Mouse (Mus musculus) T-cell, adult 66 days (primary cell): ENCODE data around the gene Gm5965. TPM values are rescaled to one million over a fixed set of nuclear protein-coding genes. Genes with fewer than 3 reads are reported as not detected.

Experiments
- total RNA-seq, 2 experiments: library from RNA; stranded (reverse); gene quantifications; 3 replicates in 1 of 2; 4 replicates in 1 of 2; pipeline ENCODE4 v1.2.4; 2023

The Gm5965 gene
- not detected for total RNA-seq

GRCm38 (mm10) chr16:88777596-88777995 is at the start of gene Gm5965:
TSS of gene Gm5965 (plus strand) at chr16:88777896.

GRCm38 (mm10) chr16:88728812-88729275 is 48.9 kb upstream of the Gm5965 start, which contains the start of gene Krtap13-1:
TSS of gene Krtap13-1 (plus strand) at chr16:88728862.

GRCm38 (mm10) chr16:88751535-88751934 is 26.2 kb upstream of the Gm5965 start, which contains the start of gene Krtap13:
TSS of gene Krtap13 (minus strand) at chr16:88751635.

GRCm38 (mm10) chr16:88758547-88758946 is 19.1 kb upstream of the Gm5965 start, which contains the start of gene 2310034C09Rik:
TSS of gene 2310034C09Rik (plus strand) at chr16:88758847.

GRCm38 (mm10) chr16:88774106-88774505 is 3.6 kb upstream of the Gm5965 start, which contains the start of gene 2310057N15Rik:
TSS of gene 2310057N15Rik (minus strand) at chr16:88774206.

GRCm38 (mm10) chr16:88811827-88812226 is 34.1 kb downstream of the Gm5965 start, which contains the start of gene Gm20741:
TSS of gene Gm20741 (minus strand) at chr16:88812220.

GRCm38 (mm10) chr16:88820066-88820465 is 42.4 kb downstream of the Gm5965 start, which contains the start of gene Krtap15:
TSS of gene Krtap15 (plus strand) at chr16:88820215.

GRCm38 (mm10) chr16:88826095-88826652 is 48.5 kb downstream of the Gm5965 start, which contains the start of gene Krtap14:
TSS of gene Krtap14 (minus strand) at chr16:88826145.

Other genes starting within 250 kb of the Gm5965 start
- gene Cldn8, start 214.7 kb upstream of the Gm5965 start, total RNA-seq = not detected
- gene Krtap24-1, start 165.6 kb upstream of the Gm5965 start, total RNA-seq = not detected
- gene 2310079G19Rik, start 150.2 kb upstream of the Gm5965 start, total RNA-seq = not detected
- gene Krtap26-1, start 130.1 kb upstream of the Gm5965 start, total RNA-seq = not detected
- gene Krtap27-1, start 106.2 kb upstream of the Gm5965 start, total RNA-seq = not detected
- gene 2310061N02Rik, start 69.9 kb upstream of the Gm5965 start, total RNA-seq = not detected
- gene Krtap13-1, start 49.0 kb upstream of the Gm5965 start, total RNA-seq = not detected
- gene Krtap13, start 26.3 kb upstream of the Gm5965 start, total RNA-seq = not detected
- gene 2310034C09Rik, start 19.0 kb upstream of the Gm5965 start, total RNA-seq = not detected
- not detected for gene 2310057N15Rik, start 3.7 kb upstream of the Gm5965 start, total RNA-seq
- not detected for gene Gm20741, start 34.3 kb downstream of the Gm5965 start, total RNA-seq
- gene Krtap15, start 42.3 kb downstream of the Gm5965 start, total RNA-seq = not detected
- not detected for gene Krtap14, start 48.2 kb downstream of the Gm5965 start, total RNA-seq
- gene Krtap19-1, start 91.5 kb downstream of the Gm5965 start, total RNA-seq = not detected
- not detected for gene Krtap19-2, start 96.4 kb downstream of the Gm5965 start, total RNA-seq
- not detected for gene Krtap19-3, start 100.1 kb downstream of the Gm5965 start, total RNA-seq
- gene Krtap19-4, start 107.2 kb downstream of the Gm5965 start, total RNA-seq = not detected
- not detected for gene Krtap19-5, start 118.6 kb downstream of the Gm5965 start, total RNA-seq
- gene Krtap19-9b, start 154.4 kb downstream of the Gm5965 start, total RNA-seq = not detected
- not detected for gene Krtap16-3, start 185.0 kb downstream of the Gm5965 start, total RNA-seq
- gene Krtap22-2, start 232.9 kb downstream of the Gm5965 start, total RNA-seq = not detected
- gene Gm10229, start 237.4 kb downstream of the Gm5965 start, total RNA-seq = not detected